Mouse (Mus musculus) hindbrain, embryonic 16.5 days (tissue): ENCODE results near the gene Cfi. TPM values are rescaled to one million over a fixed set of nuclear protein-coding genes. Genes with fewer than 3 reads are reported as not detected.

ENCODE experiments used
- ATAC-seq: fragments of 200-750 bp; cut with Nextera tagmentation; 2 replicates; pipeline ENCODE4 v1.8.0; 2017; ENCODE audit warnings: moderate TSS enrichment, moderate library complexity
- H3K27ac ChIP-seq: fragments of 300-500 bp; sonication (generic); 2 replicates; pipeline ENCODE4 v1.5.1; 2014; ENCODE audit warnings: low read depth, mild to moderate bottlenecking, control low read depth, low read length, moderate library complexity
- H3K27me3 ChIP-seq: fragments of 300-500 bp; sonication (generic); replicated peaks from 2 replicates; pipeline ENCODE4 v1.6.1; 2014; ENCODE audit warnings: low read length; ENCODE audit not compliant: control insufficient read depth, insufficient read depth
- H3K36me3 ChIP-seq: fragments of 300-500 bp; sonication (generic); 2 replicates; pipeline ENCODE4 v1.6.1; 2014; ENCODE audit warnings: mild to moderate bottlenecking, low read length, moderate library complexity, mixed read lengths; ENCODE audit not compliant: control insufficient read depth, insufficient read depth
- H3K4me1 ChIP-seq: fragments of 300-500 bp; sonication (generic); 2 replicates; pipeline ENCODE4 v1.6.1; 2014; ENCODE audit warnings: low read depth, low read length; ENCODE audit not compliant: control insufficient read depth, insufficient read depth
- H3K4me2 ChIP-seq: fragments of 300-500 bp; sonication (generic); 2 replicates; pipeline ENCODE4 v1.6.1; 2014; ENCODE audit warnings: mild to moderate bottlenecking, low read length, control low read depth, moderate library complexity
- H3K4me3 ChIP-seq: fragments of 300-500 bp; sonication (generic); 2 replicates; pipeline ENCODE4 v1.5.1; 2014; ENCODE audit warnings: mild to moderate bottlenecking, low read length, control low read depth, moderate library complexity
- H3K9ac ChIP-seq: fragments of 300-500 bp; sonication (generic); 2 replicates; pipeline ENCODE4 v1.6.1; 2014; ENCODE audit warnings: low read depth, mild to moderate bottlenecking, control low read depth, low read length, moderate library complexity
- H3K9me3 ChIP-seq: fragments of 300-500 bp; sonication (generic); 2 replicates; pipeline ENCODE4 v1.6.1; 2014; ENCODE audit warnings: mild to moderate bottlenecking, low read length, moderate library complexity; ENCODE audit not compliant: control insufficient read depth
- WGBS: fragments of 180-500 bp; shearing (Covaris S2); extraction: QIAGEN DNeasy Blood & Tissue Kit; methylation state at CpG from one replicate; pipeline ENCODE4 v1.1.7; 2014; 5-methylcytosine and 5-hydroxymethylcytosine counted together
- polyA plus RNA-seq: library from polyadenylated mRNA; unstranded; fragments of >200 nt; fragmentation: Nextera tagmentation; extraction: Ambion mirVana; gene quantifications from 2 replicates; pipeline ENCODE4 v1.2.1, GENCODE M21; 2015

The Cfi gene
- polyA plus RNA-seq, 1 experiment from 2014 or later, result 0.53 TPM

GRCm38 (mm10) chr3:129880925-129881593 lies 45.4 kb downstream of the Cfi start:
- no peaks in the 10 kb centered on the region for H3K9me3 ChIP-seq
- H3K27me3 ChIP-seq, result no peaks in the 10 kb centered on the region
- no peak overlapping the region for H3K4me3 ChIP-seq
- H3K36me3 ChIP-seq, result no peaks in the 10 kb centered on the region
- H3K4me1 ChIP-seq, result peaks cover 9% of the 10 kb centered on the region
- H3K9ac ChIP-seq, result no peak overlapping the region
- ATAC-seq, result no peak
- no peak overlapping the region for H3K4me2 ChIP-seq
- WGBS, result 89% methylated on average over 8 of the region's 8 CpGs
- no peak overlapping the region for H3K27ac ChIP-seq

- 93% methylated on average over 9 of the region's 9 CpGs for WGBS
Observed at GRCm38 (mm10) chr3:129885577-129885976, 49.9 kb downstream of the Cfi start.

GRCm38 (mm10) chr3:129886430-129886829 lies 50.7 kb downstream of the Cfi start:
- H3K27me3 ChIP-seq, result no peaks in the 10 kb centered on the region
- peaks cover 6% of the 10 kb centered on the region for H3K36me3 ChIP-seq
- no peak overlapping the region for H3K4me3 ChIP-seq
- no peak overlapping the region for H3K27ac ChIP-seq
- no peak for ATAC-seq
- no peak overlapping the region for H3K9ac ChIP-seq
- WGBS, result 88% methylated on average over 5 of the region's 5 CpGs
- no peaks in the 10 kb centered on the region for H3K4me1 ChIP-seq
- H3K4me2 ChIP-seq, result no peak overlapping the region
- no peaks in the 10 kb centered on the region for H3K9me3 ChIP-seq

More at GRCm38 (mm10) chr3:129885577-129885976, 49.9 kb downstream of the Cfi start:
- H3K27me3 ChIP-seq, result no peaks in the 10 kb centered on the region
- no peak overlapping the region for H3K4me3 ChIP-seq
- peaks cover 4% of the 10 kb centered on the region for H3K36me3 ChIP-seq
- no peaks in the 10 kb centered on the region for H3K9me3 ChIP-seq
- no peak overlapping the region for H3K9ac ChIP-seq
- no peak overlapping the region for H3K27ac ChIP-seq
- no peak overlapping the region for H3K4me2 ChIP-seq
- no peak for ATAC-seq
- H3K4me1 ChIP-seq, result no peaks in the 10 kb centered on the region

GRCm38 (mm10) chr3:129887779-129888517 lies 52.3 kb downstream of the Cfi start:
- no peaks in the 10 kb centered on the region for H3K9me3 ChIP-seq
- no peaks in the 10 kb centered on the region for H3K27me3 ChIP-seq
- no peak overlapping the region for H3K4me3 ChIP-seq
- no peak overlapping the region for H3K27ac ChIP-seq
- ATAC-seq, result no peak
- WGBS, result 90% methylated on average over 13 of the region's 13 CpGs
- no peak overlapping the region for H3K4me2 ChIP-seq
- H3K4me1 ChIP-seq, result no peaks in the 10 kb centered on the region
- peaks cover 13% of the 10 kb centered on the region for H3K36me3 ChIP-seq
- H3K9ac ChIP-seq, result no peak overlapping the region

GRCm38 (mm10) chr3:129892003-129892402 lies 56.3 kb downstream of the Cfi start:
- no peak overlapping the region for H3K27ac ChIP-seq
- H3K36me3 ChIP-seq, result peaks cover 20% of the 10 kb centered on the region
- no peak overlapping the region for H3K4me3 ChIP-seq
- no peak for ATAC-seq
- H3K9ac ChIP-seq, result no peak overlapping the region
- H3K9me3 ChIP-seq, result no peaks in the 10 kb centered on the region
- no peaks in the 10 kb centered on the region for H3K4me1 ChIP-seq
- WGBS, result 88% methylated on average over 5 of the region's 5 CpGs
- H3K4me2 ChIP-seq, result no peak overlapping the region
- H3K27me3 ChIP-seq, result no peaks in the 10 kb centered on the region

GRCm38 (mm10) chr3:129893143-129893542 lies 57.5 kb downstream of the Cfi start:
- ATAC-seq, result no peak
- Histone ChIP-seq H3K27me3 (no peaks in the 10 kb centered on the region), H3K4me3 (no peak overlapping the region), H3K9me3 (no peaks in the 10 kb centered on the region), H3K27ac (no peak overlapping the region), H3K4me2 (no peak overlapping the region), H3K36me3 (peaks cover 20% of the 10 kb centered on the region), H3K4me1 (no peaks in the 10 kb centered on the region), H3K9ac (no peak overlapping the region)
- 96% methylated on average over 3 of the region's 3 CpGs for WGBS

GRCm38 (mm10) chr3:129896591-129896990 lies 60.9 kb downstream of the Cfi start:
- Histone ChIP-seq H3K4me1 (peaks cover 1% of the 10 kb centered on the region), H3K9me3 (no peaks in the 10 kb centered on the region), H3K4me2 (no peak overlapping the region), H3K27me3 (no peaks in the 10 kb centered on the region), H3K36me3 (peaks cover 14% of the 10 kb centered on the region), H3K4me3 (no peak overlapping the region), H3K9ac (no peak overlapping the region), H3K27ac (no peak overlapping the region)
- ATAC-seq, result no peak
- WGBS, result 94% methylated on average over 6 of the region's 6 CpGs

- no peak overlapping the region for H3K4me3 ChIP-seq
- H3K9ac ChIP-seq, result no peak overlapping the region
- 58% methylated on average over 4 of the region's 4 CpGs for WGBS
- H3K27ac ChIP-seq, result no peak overlapping the region
- H3K4me2 ChIP-seq, result no peak overlapping the region
- ATAC-seq, result no peak
- no peaks in the 10 kb centered on the region for H3K27me3 ChIP-seq
- H3K36me3 ChIP-seq, result peaks cover 3% of the 10 kb centered on the region
- no peaks in the 10 kb centered on the region for H3K9me3 ChIP-seq
- H3K4me1 ChIP-seq, result peaks cover 8% of the 10 kb centered on the region
Observed at GRCm38 (mm10) chr3:129898886-129899285, 63.2 kb downstream of the Cfi start.

- Histone ChIP-seq H3K9ac (peak within 1 kb of the TSS; percentile 68), H3K27me3 (no peaks in the 10 kb centered on the region), H3K36me3 (no peaks in the 10 kb centered on the region), H3K27ac (peak within 1 kb of the TSS; percentile 44), H3K9me3 (no peaks in the 10 kb centered on the region), H3K4me2 (peak within 1 kb of the TSS; percentile 75), H3K4me3 (peak within 1 kb of the TSS; percentile 58), H3K4me1 (peaks cover 8% of the 10 kb centered on the region)
- peak; percentile 95 for ATAC-seq
- under 1% methylated on average over 32 of the region's 34 CpGs for WGBS
Observed at GRCm38 (mm10) chr3:129901271-129901809, 65.7 kb downstream of the Cfi start, which contains the start of gene Casp6. Gene Casp6 (plus strand): TSS chr3:129901425.
